Mouse (Mus musculus): Measurements from ENCODE around the gene Gm5148. TPM values are rescaled to one million over a fixed set of nuclear protein-coding genes. Genes with fewer than 3 reads are reported as not detected.

Gm5148 gene
- polyA plus RNA-seq, 1 experiment = 0.93 TPM

GRCm38 (mm10) chr3:37762303-37762702, 38.0 kb upstream of the Gm5148 start:
- no peaks in the 10 kb centered on the region for H3K36me3 ChIP-seq (ENCODE audit: control insufficient read depth, insufficient read depth, low read length)
- H3K27me3 ChIP-seq (ENCODE audit: control insufficient read depth, insufficient read depth, low read length) = no peaks in the 10 kb centered on the region
- TF ChIP-seq POLR2A (IDR thresholded peaks at IDR 0.05; ENCODE audit: control insufficient read depth, low read depth, low read length) (no peak), CTCF (IDR thresholded peaks at IDR 0.05; ENCODE audit: control insufficient read depth, insufficient read depth, insufficient replicate concordance, low read depth, low read length) (no peak)
- H3K27ac ChIP-seq (ENCODE audit: control insufficient read depth, insufficient read depth, low read depth, low read length) = no peak overlapping the region
- H3K4me1 ChIP-seq (ENCODE audit: control insufficient read depth, insufficient read depth, low read length) = no peaks in the 10 kb centered on the region; the same call in 1 of the 2 replicates
- no peak overlapping the region for H3K4me3 ChIP-seq (ENCODE audit: control insufficient read depth, low read depth, low read length)

GRCm38 (mm10) chr3:37761741-37762140, 37.5 kb upstream of the Gm5148 start:
- no peaks in the 10 kb centered on the region for H3K27me3 ChIP-seq (ENCODE audit: control insufficient read depth, insufficient read depth, low read length)
- H3K36me3 ChIP-seq (ENCODE audit: control insufficient read depth, insufficient read depth, low read length) = no peaks in the 10 kb centered on the region
- H3K4me3 ChIP-seq (ENCODE audit: control insufficient read depth, low read depth, low read length) = no peak overlapping the region
- no peak for TF ChIP-seq CTCF (IDR thresholded peaks at IDR 0.05; ENCODE audit: control insufficient read depth, insufficient read depth, insufficient replicate concordance, low read depth, low read length)
- TF ChIP-seq POLR2A (IDR thresholded peaks at IDR 0.05; ENCODE audit: control insufficient read depth, low read depth, low read length) = no peak
- H3K27ac ChIP-seq (ENCODE audit: control insufficient read depth, insufficient read depth, low read depth, low read length) = no peak overlapping the region
- H3K4me1 ChIP-seq (ENCODE audit: control insufficient read depth, insufficient read depth, low read length) = no peaks in the 10 kb centered on the region; the same call in 1 of the 2 replicates

- Histone ChIP-seq H3K27ac (ENCODE audit: control insufficient read depth, insufficient read depth, low read depth, low read length) (no peak overlapping the region), H3K27me3 (ENCODE audit: control insufficient read depth, insufficient read depth, low read length) (no peaks in the 10 kb centered on the region), H3K4me1 (ENCODE audit: control insufficient read depth, insufficient read depth, low read length) (no peaks in the 10 kb centered on the region; the same call in 1 of the 2 replicates), H3K4me3 (ENCODE audit: control insufficient read depth, low read depth, low read length) (no peak overlapping the region), H3K36me3 (ENCODE audit: control insufficient read depth, insufficient read depth, low read length) (no peaks in the 10 kb centered on the region)
- TF ChIP-seq POLR2A (IDR thresholded peaks at IDR 0.05; ENCODE audit: control insufficient read depth, low read depth, low read length) (no peak), CTCF (IDR thresholded peaks at IDR 0.05; ENCODE audit: control insufficient read depth, insufficient read depth, insufficient replicate concordance, low read depth, low read length) (no peak)
These were observed 36.6 kb upstream of the Gm5148 start for GRCm38 (mm10) chr3:37760866-37761265.

DNA sequence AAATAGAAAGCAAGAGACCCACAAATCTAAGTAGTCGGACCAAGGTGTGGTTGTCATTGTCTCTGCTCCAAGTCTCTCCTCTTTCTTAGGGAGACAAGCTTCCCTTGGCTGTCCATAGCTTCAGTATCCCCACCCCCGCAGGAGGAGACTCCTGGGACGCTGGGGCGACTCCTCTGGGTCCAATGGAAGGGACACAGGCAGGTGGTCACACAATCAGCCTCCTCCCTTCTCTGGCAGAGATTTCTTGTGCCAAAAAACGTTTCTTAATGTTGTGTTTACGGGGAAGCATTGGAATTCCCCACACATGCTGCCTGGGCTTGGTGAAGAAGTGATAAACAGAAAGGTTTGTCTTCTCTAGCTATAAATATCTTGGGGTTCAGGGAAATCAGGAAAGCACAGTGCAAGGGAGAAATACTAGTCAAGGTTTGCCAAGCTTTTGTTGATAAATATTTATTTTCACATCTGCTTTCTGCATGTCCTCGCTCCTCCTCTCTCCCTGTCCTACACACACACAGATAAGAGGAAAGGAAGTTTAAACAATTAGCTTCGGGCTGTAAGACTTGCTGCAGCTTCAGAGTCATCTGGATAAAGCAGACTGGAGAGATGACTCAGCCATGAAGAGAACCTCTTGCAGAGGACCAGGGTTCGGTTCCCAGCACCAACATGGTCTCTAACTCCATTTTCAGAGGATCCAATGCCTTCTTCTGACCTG, 34.5 kb upstream of the Gm5148 start:
- no peaks in the 10 kb centered on the region for H3K36me3 ChIP-seq (ENCODE audit: control insufficient read depth, insufficient read depth, low read length)
- no peak overlapping the region for H3K4me3 ChIP-seq (ENCODE audit: control insufficient read depth, low read depth, low read length)
- H3K27me3 ChIP-seq (ENCODE audit: control insufficient read depth, insufficient read depth, low read length) = no peaks in the 10 kb centered on the region
- TF ChIP-seq CTCF (IDR thresholded peaks at IDR 0.05; ENCODE audit: control insufficient read depth, insufficient read depth, insufficient replicate concordance, low read depth, low read length) (no peak), POLR2A (IDR thresholded peaks at IDR 0.05; ENCODE audit: control insufficient read depth, low read depth, low read length) (no peak)
- peak overlapping the region; percentile 27; the same call in 1 of the 2 replicates for H3K27ac ChIP-seq (ENCODE audit: control insufficient read depth, insufficient read depth, low read depth, low read length)
- H3K4me1 ChIP-seq (ENCODE audit: control insufficient read depth, insufficient read depth, low read length) = no peaks in the 10 kb centered on the region; the same call in 1 of the 2 replicates

DNA sequence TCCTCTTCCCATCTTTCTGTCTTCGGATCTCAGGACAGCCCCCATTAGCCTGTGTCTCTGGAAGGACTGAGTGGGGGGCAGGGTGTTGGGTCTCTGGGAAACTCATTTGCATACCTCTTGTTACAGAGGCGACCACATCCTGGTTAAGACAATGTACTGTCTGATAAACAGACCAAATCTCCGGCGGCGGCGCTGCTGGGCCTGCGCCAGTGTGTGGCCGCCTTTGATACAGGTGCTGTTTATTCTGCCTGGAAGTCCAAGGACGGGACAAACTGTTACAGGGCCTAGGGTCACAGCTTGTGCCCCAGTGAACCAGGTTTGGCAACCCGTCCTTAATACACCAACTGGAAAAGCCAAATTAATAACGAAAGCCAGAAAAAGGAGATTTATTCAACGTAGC, 33.8 kb upstream of the Gm5148 start:
- H3K27ac ChIP-seq (ENCODE audit: control insufficient read depth, insufficient read depth, low read depth, low read length) = no peak overlapping the region; the same call in 1 of the 2 replicates
- no peaks in the 10 kb centered on the region; the same call in 1 of the 2 replicates for H3K4me1 ChIP-seq (ENCODE audit: control insufficient read depth, insufficient read depth, low read length)
- H3K36me3 ChIP-seq (ENCODE audit: control insufficient read depth, insufficient read depth, low read length) = no peaks in the 10 kb centered on the region
- H3K4me3 ChIP-seq (ENCODE audit: control insufficient read depth, low read depth, low read length) = no peak overlapping the region
- no peak for TF ChIP-seq POLR2A (IDR thresholded peaks at IDR 0.05; ENCODE audit: control insufficient read depth, low read depth, low read length)
- no peak for TF ChIP-seq CTCF (IDR thresholded peaks at IDR 0.05; ENCODE audit: control insufficient read depth, insufficient read depth, insufficient replicate concordance, low read depth, low read length)
- no peaks in the 10 kb centered on the region for H3K27me3 ChIP-seq (ENCODE audit: control insufficient read depth, insufficient read depth, low read length)

DNA sequence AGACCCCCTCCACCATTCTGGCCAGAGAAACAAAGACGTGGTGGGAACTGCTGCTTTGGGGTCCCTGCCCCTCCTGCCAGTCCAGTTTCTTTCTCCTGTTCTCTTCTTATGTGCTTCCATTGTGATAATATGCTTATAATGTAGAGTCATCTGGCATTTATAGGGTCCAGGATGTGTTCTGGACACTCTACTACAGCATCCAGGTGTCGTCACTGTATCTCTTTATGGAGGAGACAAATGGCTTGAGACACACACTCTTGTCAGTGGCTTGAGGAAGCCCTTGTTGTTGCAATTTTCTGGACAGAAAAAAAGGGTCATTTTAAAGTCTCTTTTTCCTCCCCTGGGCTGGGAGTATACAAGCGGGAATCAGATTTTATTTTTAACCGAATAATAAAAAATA, 33.3 kb upstream of the Gm5148 start:
- no peak overlapping the region for H3K27ac ChIP-seq (ENCODE audit: control insufficient read depth, insufficient read depth, low read depth, low read length)
- H3K4me3 ChIP-seq (ENCODE audit: control insufficient read depth, low read depth, low read length) = no peak overlapping the region
- H3K36me3 ChIP-seq (ENCODE audit: control insufficient read depth, insufficient read depth, low read length) = no peaks in the 10 kb centered on the region
- no peaks in the 10 kb centered on the region for H3K27me3 ChIP-seq (ENCODE audit: control insufficient read depth, insufficient read depth, low read length)
- no peak for TF ChIP-seq POLR2A (IDR thresholded peaks at IDR 0.05; ENCODE audit: control insufficient read depth, low read depth, low read length)
- TF ChIP-seq CTCF (IDR thresholded peaks at IDR 0.05; ENCODE audit: control insufficient read depth, insufficient read depth, insufficient replicate concordance, low read depth, low read length) = no peak
- no peaks in the 10 kb centered on the region; the same call in 1 of the 2 replicates for H3K4me1 ChIP-seq (ENCODE audit: control insufficient read depth, insufficient read depth, low read length)

- Histone ChIP-seq H3K4me3 (ENCODE audit: control insufficient read depth, low read depth, low read length) (no peak overlapping the region), H3K27ac (ENCODE audit: control insufficient read depth, insufficient read depth, low read depth, low read length) (no peak overlapping the region), H3K27me3 (ENCODE audit: control insufficient read depth, insufficient read depth, low read length) (no peaks in the 10 kb centered on the region), H3K36me3 (ENCODE audit: control insufficient read depth, insufficient read depth, low read length) (no peaks in the 10 kb centered on the region), H3K4me1 (ENCODE audit: control insufficient read depth, insufficient read depth, low read length) (no peaks in the 10 kb centered on the region; the same call in 1 of the 2 replicates)
- TF ChIP-seq CTCF (IDR thresholded peaks at IDR 0.05; ENCODE audit: control insufficient read depth, insufficient read depth, insufficient replicate concordance, low read depth, low read length) (no peak), POLR2A (IDR thresholded peaks at IDR 0.05; ENCODE audit: control insufficient read depth, low read depth, low read length) (no peak)
These were observed 31.7 kb upstream of the Gm5148 start for GRCm38 (mm10) chr3:37756005-37756404.

All from testis, adult 2 months (tissue).